10 mouse cellular contexts compared by ENCODE assay signal in the genomic region with DNA sequence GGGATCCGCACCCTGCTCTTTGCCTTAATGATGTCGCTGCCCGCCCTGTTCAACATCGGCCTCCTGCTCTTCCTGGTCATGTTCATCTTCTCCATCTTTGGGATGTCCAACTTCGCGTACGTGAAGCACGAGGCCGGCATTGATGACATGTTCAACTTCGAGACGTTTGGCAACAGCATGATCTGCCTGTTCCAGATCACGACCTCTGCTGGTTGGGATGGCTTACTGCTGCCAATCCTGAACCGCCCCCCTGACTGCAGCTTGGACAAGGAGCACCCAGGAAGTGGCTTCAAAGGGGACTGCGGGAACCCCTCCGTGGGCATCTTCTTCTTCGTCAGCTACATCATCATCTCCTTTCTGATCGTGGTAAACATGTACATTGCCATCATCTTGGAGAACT. TPM values are rescaled to one million over a fixed set of nuclear protein-coding genes. Genes with fewer than 3 reads are reported as not detected.
DNase-seq lines count a peak whose midpoint lies in the region; ATAC-seq and TF ChIP-seq lines count a peak whose summit lies in the region.
"Had no signal": no experiment of that assay in that cellular context is flagged by ENCODE, and none has a peak within 500 bp of the region (broad histone marks: within the 10 kb centered on the region; RNA-seq: fewer than 3 reads in every experiment).

No protein-coding gene starts in this region.

- H3K27me3 ChIP-seq in MEL (ENCODE audit: control insufficient read depth in 1 of 2, insufficient read depth in 2 of 2, low read length in 2 of 2) = no peaks in the 10 kb centered on the region

- H3K79me2 ChIP-seq in MEL (ENCODE audit: control insufficient read depth, insufficient read depth, low read length, poor library complexity) = no peaks in the 10 kb centered on the region

- no peaks in the 10 kb centered on the region for H3K36me3 ChIP-seq in MEL (ENCODE audit: control insufficient read depth in 1 of 2, insufficient read depth in 2 of 2, low read length in 2 of 2)

- no peak overlapping the region for H3K9ac ChIP-seq in MEL (ENCODE audit: control insufficient read depth, low read depth, low read length, poor library complexity, severe bottlenecking)

- TF ChIP-seq POLR2A in MEL (IDR thresholded peaks at IDR 0.05; ENCODE audit: control insufficient read depth in 1 of 2, insufficient read depth in 1 of 2, low read depth in 1 of 2, low read length in 2 of 2, poor library complexity in 1 of 2) = no peak

- H3K9me3 ChIP-seq in MEL (replicated peaks; ENCODE audit: insufficient read depth, low read length) = no peaks in the 10 kb centered on the region

- no peak overlapping the region for H3K4me3 ChIP-seq in MEL (ENCODE audit: control insufficient read depth in 1 of 2, insufficient read depth in 1 of 2, low read depth in 2 of 2, low read length in 2 of 2)

- ATAC-seq in megakaryocyte, adult 5-6 weeks (ENCODE audit: poor library complexity, severe bottlenecking) = no peak

- H3K4me1 ChIP-seq in MEL (ENCODE audit: control insufficient read depth in 1 of 2, insufficient read depth in 2 of 2, low read length in 2 of 2) = no peaks in the 10 kb centered on the region

- TF ChIP-seq RAD21 in MEL (IDR thresholded peaks at IDR 0.05; ENCODE audit: low read depth, low read length) = no peak

- TF ChIP-seq EP300 in MEL (IDR thresholded peaks at IDR 0.05; ENCODE audit: low read depth in 1 of 2, low read length in 2 of 2) = no peak

- no peak overlapping the region for H3K27ac ChIP-seq in MEL (ENCODE audit: control insufficient read depth, low read depth, low read length)

- TF ChIP-seq CTCF in MEL (IDR thresholded peaks at IDR 0.05 in 2 of 3, conservative IDR thresholded peaks at IDR 0.05 in 1 of 3; ENCODE audit: control insufficient read depth in 1 of 3, insufficient read depth in 1 of 3, low read depth in 2 of 3, low read length in 3 of 3, poor library complexity in 1 of 3, severe bottlenecking in 1 of 3) = peak; percentile 34 to 44 (median 43)

- peak; percentile 39 to 42 for DNase-seq in cerebellum, postnatal 10 days
- no peak for DNase-seq in cerebellum, adult 9-11 months
- peak; percentile 38 for DNase-seq in layer of hippocampus, adult 9-11 months
- no peak for DNase-seq in layer of hippocampus, postnatal 14 days (ENCODE audit: low spot score in 2 of 2)
- DNase-seq in MEL (ENCODE audit: low read depth, low spot score) = peak; percentile 25
- peak; percentile 60 for DNase-seq in lung, postnatal 10 days
- DNase-seq in frontal cortex, postnatal 14 days (ENCODE audit: low spot score in 2 of 2) = no peak

TF ChIP-seq in MEL, 35 proteins besides CTCF, POLR2A, EP300 and RAD21:
- TF ChIP-seq SMC3 (IDR thresholded peaks at IDR 0.05; ENCODE audit: low read depth, low read length) = peak; percentile 42
- TF ChIP-seq MXI1 (IDR thresholded peaks at IDR 0.05; ENCODE audit: low read depth, low read length) = no peak
- no peak for TF ChIP-seq JUND (IDR thresholded peaks at IDR 0.05; ENCODE audit: low read depth, low read length)
- TF ChIP-seq ZNF384 (IDR thresholded peaks at IDR 0.05; ENCODE audit: low read depth, low read length) = no peak

RNA-seq across cellular contexts. Expression of gene Gm47841, which starts 7.5 kb away (rescaled TPM):
- not detected for total RNA-seq in layer of hippocampus, postnatal 14 days (2021)
- total RNA-seq in MEL (2012; rRNA removed) = not detected in 2 replicates
- polyA plus RNA-seq in MEL (2012; ENCODE audit: insufficient read depth in 1 of 2, insufficient read length in 2 of 2, low read depth in 1 of 2, low replicate concordance in 2 of 2, missing spikeins in 1 of 2) = not detected
- not detected in 2 replicates for total RNA-seq in megakaryocyte, adult 5-6 weeks (2015)
- not detected in 2 replicates for total RNA-seq in megakaryocyte, adult 5-6 weeks (2017)
- total RNA-seq: left cerebral cortex, postnatal 14 days had no signal
- polyA plus RNA-seq: C2C12 had no signal

RNA-seq across cellular contexts. Expression of gene Fignl2, which starts 38.7 kb away (rescaled TPM):
- total RNA-seq in layer of hippocampus, postnatal 14 days (2021) = 1 to 10 TPM; 1.1 to 1.2 TPM
- total RNA-seq in MEL (2012; rRNA removed) = not detected in 2 replicates
- not detected for polyA plus RNA-seq in MEL (2012; ENCODE audit: insufficient read depth in 1 of 2, insufficient read length in 2 of 2, low read depth in 1 of 2, low replicate concordance in 2 of 2, missing spikeins in 1 of 2)
- 0.04 TPM in 1 of 2 replicates, not detected in the other for total RNA-seq in megakaryocyte, adult 5-6 weeks (2015)
- 0.07 and 0.16 TPM in 2 replicates for total RNA-seq in megakaryocyte, adult 5-6 weeks (2017)

Comparison
In these comparisons a context has a peak if more than half of its experiments do, and no peak if none do; other contexts are left out.
1. DNase-seq: peak in cerebellum, postnatal 10 days (2 of 2), layer of hippocampus, adult 9-11 months (single experiment), MEL (single experiment) and lung, postnatal 10 days (single experiment); none in cerebellum, adult 9-11 months (single experiment), layer of hippocampus, postnatal 14 days (0 of 2) and frontal cortex, postnatal 14 days (0 of 2).